Mouse (Mus musculus): ENCODE data around the gene Tnnc2. TPM values are rescaled to one million over a fixed set of nuclear protein-coding genes. Genes with fewer than 3 reads are reported as not detected.

Tnnc2 gene
- 0.45 and 1.0 TPM in 2 replicates for polyA plus RNA-seq (2015; fragmentation: Nextera tagmentation; extraction: Ambion mirVana)

- Histone ChIP-seq H3K4me1 (replicated peaks; ENCODE audit: insufficient read depth, low read length) (no peaks in the 10 kb centered on the region), H3K9me3 (replicated peaks; ENCODE audit: low read length) (no peaks in the 10 kb centered on the region), H3K9ac (ENCODE audit: low read depth, low read length) (no peak within 1 kb of the TSS), H3K4me2 (ENCODE audit: low read length) (no peak within 1 kb of the TSS), H3K27ac (no peak within 1 kb of the TSS), H3K36me3 (ENCODE audit: insufficient read depth, low read length) (no peaks in the 10 kb centered on the region), H3K4me3 (replicated peaks; ENCODE audit: low read depth, low read length) (no peak within 1 kb of the TSS), H3K27me3 (ENCODE audit: insufficient read depth, low read length) (no peaks in the 10 kb centered on the region)
- WGBS, result 63% methylated on average over 8 of the region's 8 CpGs
- ATAC-seq (replicated peaks; ENCODE audit: low FRiP score, low read depth) (no peak; the same call in 1 of the 2 replicates), DNase-seq (ENCODE audit: low spot score) (no peak)
- TF ChIP-seq CTCF (IDR thresholded peaks at IDR 0.05; ENCODE audit: low read depth), result no peak
Measured at GRCm38 (mm10) chr2:164779481-164780086, at the start of gene Tnnc2. Gene Tnnc2 (minus strand): TSS chr2:164779967.

GRCm38 (mm10) chr2:164829090-164829489, 49.3 kb upstream of the Tnnc2 start:
- no peak for DNase-seq (ENCODE audit: low spot score)
- H3K36me3 ChIP-seq (ENCODE audit: insufficient read depth, low read length), result peaks cover 33% of the 10 kb centered on the region
- H3K27ac ChIP-seq, result no peak overlapping the region
- 97% methylated on average over 1 of the region's 1 CpGs for WGBS
- no peak overlapping the region for H3K4me2 ChIP-seq (ENCODE audit: low read length)
- 0 out of 2 replicates have a peak, but pooled peaks cover 4% of the 10 kb centered on the region for H3K4me1 ChIP-seq (replicated peaks; ENCODE audit: insufficient read depth, low read length)
- no peak overlapping the region for H3K9ac ChIP-seq (ENCODE audit: low read depth, low read length)
- TF ChIP-seq CTCF (IDR thresholded peaks at IDR 0.05; ENCODE audit: low read depth), result no peak
- H3K4me3 ChIP-seq (replicated peaks; ENCODE audit: low read depth, low read length), result no peak overlapping the region
- ATAC-seq (replicated peaks; ENCODE audit: low FRiP score, low read depth), result no peak
- no peaks in the 10 kb centered on the region for H3K27me3 ChIP-seq (ENCODE audit: insufficient read depth, low read length)
- H3K9me3 ChIP-seq (replicated peaks; ENCODE audit: low read length), result no peaks in the 10 kb centered on the region

- H3K9ac ChIP-seq (ENCODE audit: low read depth, low read length), result no peak within 1 kb of the TSS
- no peak for ATAC-seq (replicated peaks; ENCODE audit: low FRiP score, low read depth)
- no peak within 1 kb of the TSS for H3K4me3 ChIP-seq (replicated peaks; ENCODE audit: low read depth, low read length)
- H3K36me3 ChIP-seq (ENCODE audit: insufficient read depth, low read length), result peaks cover 33% of the 10 kb centered on the region
- H3K27me3 ChIP-seq (ENCODE audit: insufficient read depth, low read length), result no peaks in the 10 kb centered on the region
- 89% methylated on average over 6 of the region's 6 CpGs for WGBS
- no peak within 1 kb of the TSS for H3K27ac ChIP-seq
- no peak for DNase-seq (ENCODE audit: low spot score)
- H3K4me2 ChIP-seq (ENCODE audit: low read length), result no peak within 1 kb of the TSS
- H3K9me3 ChIP-seq (replicated peaks; ENCODE audit: low read length), result no peaks in the 10 kb centered on the region
- no peak for TF ChIP-seq CTCF (IDR thresholded peaks at IDR 0.05; ENCODE audit: low read depth)
- H3K4me1 ChIP-seq (replicated peaks; ENCODE audit: insufficient read depth, low read length), result 0 out of 2 replicates have a peak, but pooled peaks cover 4% of the 10 kb centered on the region
Measured at GRCm38 (mm10) chr2:164828437-164828836, 48.7 kb upstream of the Tnnc2 start, which contains the start of gene Spata25. Gene Spata25 (minus strand): TSS chr2:164828537.

DNA sequence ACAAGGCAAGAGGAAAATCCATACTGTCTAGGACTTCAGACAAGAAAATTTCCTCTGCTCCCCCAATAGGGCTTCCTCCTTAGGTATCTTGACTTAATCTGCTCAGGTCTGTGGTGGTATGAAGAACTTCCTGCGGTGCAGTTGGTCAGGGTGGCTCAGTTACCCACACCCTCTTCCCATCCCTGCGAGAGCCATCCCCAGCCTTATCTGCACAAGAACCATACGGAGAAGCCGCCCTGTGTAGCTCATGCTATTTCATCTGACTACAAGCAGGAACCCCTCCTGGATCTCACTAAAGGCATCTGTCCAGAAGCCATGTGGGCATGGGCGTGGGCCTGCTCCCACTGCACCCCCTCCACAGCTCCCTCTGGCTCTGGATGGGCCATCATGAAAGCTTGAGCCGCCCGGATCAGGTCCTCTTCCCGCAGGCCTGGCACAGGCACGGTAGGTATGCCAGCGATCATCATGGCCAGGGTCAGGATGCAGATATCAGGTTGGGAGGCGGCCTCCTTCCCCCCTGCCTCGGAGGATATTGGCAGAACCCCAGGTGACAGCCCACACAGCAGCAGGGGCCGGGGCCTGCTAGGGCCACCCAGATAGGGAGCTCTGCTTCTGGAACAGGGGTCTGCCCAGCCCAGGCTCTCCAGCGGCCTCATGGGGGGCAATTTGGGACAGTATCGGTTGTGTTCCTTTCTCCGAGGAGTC, 47.5 kb upstream of the Tnnc2 start:
- H3K9me3 ChIP-seq (replicated peaks; ENCODE audit: low read length), result no peaks in the 10 kb centered on the region
- H3K4me2 ChIP-seq (ENCODE audit: low read length), result no peak overlapping the region
- whole genome bisulfite sequencing, result 87% methylated on average over 16 of the region's 16 CpGs
- H3K4me3 ChIP-seq (replicated peaks; ENCODE audit: low read depth, low read length), result no peak overlapping the region
- H3K9ac ChIP-seq (ENCODE audit: low read depth, low read length), result no peak overlapping the region
- peaks cover 33% of the 10 kb centered on the region for H3K36me3 ChIP-seq (ENCODE audit: insufficient read depth, low read length)
- no peak for ATAC-seq (replicated peaks; ENCODE audit: low FRiP score, low read depth)
- no peaks in the 10 kb centered on the region for H3K27me3 ChIP-seq (ENCODE audit: insufficient read depth, low read length)
- no peak for DNase-seq (ENCODE audit: low spot score)
- H3K4me1 ChIP-seq (replicated peaks; ENCODE audit: insufficient read depth, low read length), result 0 out of 2 replicates have a peak, but pooled peaks cover under 1% of the 10 kb centered on the region
- TF ChIP-seq CTCF (IDR thresholded peaks at IDR 0.05; ENCODE audit: low read depth), result no peak
- H3K27ac ChIP-seq, result no peak overlapping the region

DNA sequence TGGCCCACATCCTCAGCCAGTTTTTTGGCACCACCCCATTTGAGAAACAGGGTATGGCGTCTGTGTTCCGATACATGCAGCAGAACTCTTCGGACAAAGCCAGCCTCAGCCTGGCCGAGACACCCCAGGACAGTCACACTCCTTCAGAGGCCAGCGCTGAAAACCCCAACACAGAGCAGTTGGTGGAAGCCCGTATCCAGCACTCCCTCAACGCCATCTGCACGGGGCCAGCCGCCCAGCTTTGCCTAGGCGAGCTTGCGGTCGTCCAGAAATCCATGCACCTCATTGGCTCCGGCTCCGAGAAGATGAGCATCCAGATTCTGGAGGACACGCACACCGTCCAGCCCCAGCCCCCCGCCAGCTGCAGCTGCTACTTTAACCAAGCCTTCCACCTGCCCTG, 45.8 kb upstream of the Tnnc2 start:
- no peak overlapping the region for H3K4me2 ChIP-seq (ENCODE audit: low read length)
- H3K27me3 ChIP-seq (ENCODE audit: insufficient read depth, low read length), result no peaks in the 10 kb centered on the region
- 93% methylated on average over 17 of the region's 17 CpGs for WGBS
- ATAC-seq (replicated peaks; ENCODE audit: low FRiP score, low read depth) (no peak), DNase-seq (ENCODE audit: low spot score) (no peak)
- peaks cover 33% of the 10 kb centered on the region for H3K36me3 ChIP-seq (ENCODE audit: insufficient read depth, low read length)
- no peak overlapping the region for H3K4me3 ChIP-seq (replicated peaks; ENCODE audit: low read depth, low read length)
- TF ChIP-seq CTCF (IDR thresholded peaks at IDR 0.05; ENCODE audit: low read depth), result no peak
- no peaks in the 10 kb centered on the region for H3K9me3 ChIP-seq (replicated peaks; ENCODE audit: low read length)
- no peak overlapping the region for H3K9ac ChIP-seq (ENCODE audit: low read depth, low read length)
- no peaks in the 10 kb centered on the region for H3K4me1 ChIP-seq (replicated peaks; ENCODE audit: insufficient read depth, low read length)
- no peak overlapping the region for H3K27ac ChIP-seq

DNA sequence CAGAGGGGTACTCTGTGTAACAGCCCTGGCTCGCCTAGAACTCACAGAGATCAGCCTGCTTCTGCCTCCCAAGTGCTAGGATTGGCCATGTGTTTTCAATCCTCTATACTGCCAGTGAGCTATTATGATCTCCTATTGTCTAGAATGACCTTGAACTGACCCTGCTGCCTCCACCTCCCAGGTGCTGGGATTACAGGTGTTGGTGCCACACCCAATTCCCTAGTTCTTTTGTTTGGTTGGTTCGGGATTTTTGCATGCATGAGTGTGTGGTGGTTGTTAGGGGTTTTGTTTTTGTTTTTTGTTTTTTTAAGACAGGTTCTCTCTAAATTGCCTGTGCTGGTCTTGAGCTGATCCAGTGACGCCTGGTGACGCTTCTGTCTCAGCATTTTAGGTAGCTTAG, 44.2 kb upstream of the Tnnc2 start:
- no peaks in the 10 kb centered on the region for H3K9me3 ChIP-seq (replicated peaks; ENCODE audit: low read length)
- ATAC-seq (replicated peaks; ENCODE audit: low FRiP score, low read depth) (no peak), DNase-seq (ENCODE audit: low spot score) (no peak)
- H3K4me1 ChIP-seq (replicated peaks; ENCODE audit: insufficient read depth, low read length), result no peaks in the 10 kb centered on the region
- H3K27ac ChIP-seq, result no peak overlapping the region
- peaks cover 37% of the 10 kb centered on the region for H3K36me3 ChIP-seq (ENCODE audit: insufficient read depth, low read length)
- H3K4me3 ChIP-seq (replicated peaks; ENCODE audit: low read depth, low read length), result no peak overlapping the region
- 86% methylated on average over 4 of the region's 4 CpGs for WGBS
- H3K4me2 ChIP-seq (ENCODE audit: low read length), result no peak overlapping the region
- TF ChIP-seq CTCF (IDR thresholded peaks at IDR 0.05; ENCODE audit: low read depth), result no peak
- H3K27me3 ChIP-seq (ENCODE audit: insufficient read depth, low read length), result no peaks in the 10 kb centered on the region
- no peak overlapping the region for H3K9ac ChIP-seq (ENCODE audit: low read depth, low read length)

Data from kidney, postnatal 0 days (tissue).